Mouse (Mus musculus) limb, embryonic 11.5 days (tissue): ENCODE data around the gene Nat8f1. TPM values are rescaled to one million over a fixed set of nuclear protein-coding genes. Genes with fewer than 3 reads are reported as not detected.
"Not testable (repeated sequence)": the region's sequence is repeated elsewhere in the genome, so short reads cannot be mapped to it uniquely, and the experiment has no call there.

ENCODE experiments used
- ATAC-seq: fragments of 200-750 bp; cut with Nextera tagmentation; 2 replicates; pipeline ENCODE4 v1.8.0; 2017; ENCODE audit warnings: low read depth; ENCODE audit not compliant: insufficient number of reproducible peaks, low FRiP score, low TSS enrichment
- DNase-seq: peaks from one replicate; pipeline ENCODE4 v3.0.0-alpha.2; 2015; ENCODE audit warnings: low spot score
- H3K27ac ChIP-seq: fragments of 300-500 bp; sonication (generic); replicated peaks from 2 replicates; pipeline ENCODE4 v1.5.1; 2014; ENCODE audit warnings: low read depth, mild to moderate bottlenecking, low read length
- H3K27me3 ChIP-seq: fragments of 300-500 bp; sonication (generic); 2 replicates; pipeline ENCODE4 v1.6.1; 2014; ENCODE audit warnings: mild to moderate bottlenecking, low read length, mixed read lengths; ENCODE audit not compliant: control insufficient read depth, insufficient read depth
- H3K36me3 ChIP-seq: fragments of 300-500 bp; sonication (generic); 2 replicates; pipeline ENCODE4 v1.6.1; 2014; ENCODE audit warnings: mild to moderate bottlenecking, low read length, moderate library complexity, mixed read lengths; ENCODE audit not compliant: control insufficient read depth, insufficient read depth
- H3K4me1 ChIP-seq: fragments of 300-500 bp; sonication (generic); 2 replicates; pipeline ENCODE4 v1.6.1; 2014; ENCODE audit warnings: low read length, mixed read lengths; ENCODE audit not compliant: control insufficient read depth, insufficient read depth
- H3K4me2 ChIP-seq: fragments of 300-500 bp; sonication (generic); 2 replicates; pipeline ENCODE4 v1.6.1; 2014; ENCODE audit warnings: low read depth, mild to moderate bottlenecking, moderate library complexity; ENCODE audit not compliant: severe bottlenecking
- H3K4me3 ChIP-seq: fragments of 300-500 bp; sonication (generic); 2 replicates; pipeline ENCODE4 v1.5.1; 2014; ENCODE audit warnings: low read depth, low read length
- H3K9ac ChIP-seq: fragments of 300-500 bp; sonication (generic); 2 replicates; pipeline ENCODE4 v1.6.1; 2014; ENCODE audit warnings: mild to moderate bottlenecking, low read length
- H3K9me3 ChIP-seq: fragments of 300-500 bp; sonication (generic); 2 replicates; pipeline ENCODE4 v1.6.1; 2016; ENCODE audit warnings: low read length; ENCODE audit not compliant: control insufficient read depth
- WGBS: fragments of 180-500 bp; shearing (Covaris S2); extraction: QIAGEN DNeasy Blood & Tissue Kit; methylation state at CpG from one replicate; pipeline ENCODE4 v1.1.7; 2014; 5-methylcytosine and 5-hydroxymethylcytosine counted together
- polyA plus RNA-seq: library from polyadenylated mRNA; unstranded; fragments of >200 nt; fragmentation: Nextera tagmentation; extraction: Ambion mirVana; gene quantifications from 2 replicates; pipeline ENCODE4 v1.2.1, GENCODE M21; 2014

Nat8f1 gene
- polyA plus RNA-seq, 1 experiment from 2014 or later: 4.4 TPM

DNA sequence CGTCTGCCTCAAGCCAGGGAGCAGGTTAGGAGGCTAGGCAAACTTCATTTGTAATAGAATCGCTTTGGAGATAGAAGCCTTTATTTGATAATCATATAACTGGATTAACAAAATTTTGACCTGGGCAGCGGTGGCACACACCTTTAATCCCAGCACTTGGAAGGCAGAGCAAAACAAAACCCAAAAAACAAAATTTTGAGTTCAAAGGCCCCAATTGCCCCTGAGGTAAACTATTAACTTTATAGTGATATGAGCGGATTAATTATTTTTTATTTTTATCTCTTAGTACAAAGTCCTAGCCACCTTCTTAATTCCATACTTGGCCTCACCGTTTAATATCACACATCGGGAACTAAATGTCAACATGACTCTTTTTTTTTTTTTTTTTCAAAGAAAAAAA, 1.1 kb upstream of the Nat8f1 start:
- no peaks in the 10 kb centered on the region for H3K36me3 ChIP-seq
- H3K9me3 ChIP-seq: no peaks in the 10 kb centered on the region
- peak overlapping the region; percentile 75 for H3K9ac ChIP-seq
- H3K27me3 ChIP-seq: no peaks in the 10 kb centered on the region
- no peak for DNase-seq
- peak overlapping the region; percentile 55 for H3K4me3 ChIP-seq
- peak overlapping the region; percentile 64 for H3K4me2 ChIP-seq
- WGBS: 89% methylated on average over 6 of the region's 6 CpGs
- 0 out of 2 replicates have a peak, but pooled peaks cover 4% of the 10 kb centered on the region for H3K4me1 ChIP-seq
- H3K27ac ChIP-seq: no peak overlapping the region
- ATAC-seq: no peak

DNA sequence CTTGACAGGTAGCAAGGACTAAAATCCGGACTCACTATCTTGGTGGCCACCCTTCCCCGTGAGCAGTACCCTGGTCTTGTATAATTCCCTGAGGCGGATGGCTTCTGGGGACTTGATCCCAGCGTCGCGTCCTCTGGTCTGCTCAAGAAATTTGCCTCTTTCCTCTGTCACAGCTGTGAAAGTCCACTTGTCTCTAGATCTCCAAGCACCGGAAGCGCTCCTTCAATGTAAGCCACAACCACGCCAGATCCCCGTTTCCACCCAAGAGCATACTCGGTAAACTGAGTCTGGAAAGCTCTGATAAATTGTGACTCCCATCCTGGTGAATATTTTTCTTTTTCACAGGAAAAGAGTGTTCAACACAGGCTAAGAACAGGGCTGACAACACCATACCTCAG, 347 bp downstream of the Nat8f1 start:
- Histone ChIP-seq H3K36me3 (no peaks in the 10 kb centered on the region), H3K4me2 (peak overlapping the region; percentile 75), H3K9me3 (no peaks in the 10 kb centered on the region), H3K4me3 (peak overlapping the region; percentile 55), H3K4me1 (0 out of 2 replicates have a peak, but pooled peaks cover 4% of the 10 kb centered on the region), H3K27me3 (no peaks in the 10 kb centered on the region), H3K9ac (peak overlapping the region; percentile 75), H3K27ac (no peak overlapping the region)
- ATAC-seq: no peak
- no peak for DNase-seq
- WGBS: 4% methylated on average over 11 of the region's 11 CpGs

DNA sequence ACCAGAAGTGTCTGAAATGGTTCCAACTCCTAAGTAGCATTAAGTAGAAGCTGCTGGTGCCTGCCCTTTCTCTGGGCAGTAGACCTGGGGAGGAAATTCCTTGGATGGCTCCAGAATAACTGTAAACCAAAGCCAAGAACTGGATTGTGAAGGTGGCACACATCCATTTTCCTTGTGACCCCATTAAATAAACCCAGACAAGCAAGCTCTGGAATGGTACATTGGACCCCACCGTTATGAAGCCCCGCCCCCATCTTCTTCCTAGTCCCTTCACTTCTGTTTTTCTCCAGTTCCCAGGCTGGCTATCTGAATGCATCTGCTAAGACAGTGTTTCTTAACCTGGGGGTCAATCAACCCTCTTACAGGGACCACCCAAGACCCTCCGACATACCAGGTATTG, 3.9 kb downstream of the Nat8f1 start, which contains the start of gene Tprkb:
Gene Tprkb, plus strand, starts transcription at position 279 of the 400 bp plus-strand sequence.
- ATAC-seq: no peak
- H3K4me1 ChIP-seq: 0 out of 2 replicates have a peak, but pooled peaks cover 4% of the 10 kb centered on the region
- no peaks in the 10 kb centered on the region for H3K9me3 ChIP-seq
- DNase-seq: no peak
- no peak within 1 kb of the TSS for H3K4me2 ChIP-seq
- no peak within 1 kb of the TSS for H3K9ac ChIP-seq
- H3K27ac ChIP-seq: no peak within 1 kb of the TSS
- H3K36me3 ChIP-seq: no peaks in the 10 kb centered on the region
- no peak within 1 kb of the TSS for H3K4me3 ChIP-seq
- whole genome bisulfite sequencing: 83% methylated on average over 3 of the region's 3 CpGs
- no peaks in the 10 kb centered on the region for H3K27me3 ChIP-seq

DNA sequence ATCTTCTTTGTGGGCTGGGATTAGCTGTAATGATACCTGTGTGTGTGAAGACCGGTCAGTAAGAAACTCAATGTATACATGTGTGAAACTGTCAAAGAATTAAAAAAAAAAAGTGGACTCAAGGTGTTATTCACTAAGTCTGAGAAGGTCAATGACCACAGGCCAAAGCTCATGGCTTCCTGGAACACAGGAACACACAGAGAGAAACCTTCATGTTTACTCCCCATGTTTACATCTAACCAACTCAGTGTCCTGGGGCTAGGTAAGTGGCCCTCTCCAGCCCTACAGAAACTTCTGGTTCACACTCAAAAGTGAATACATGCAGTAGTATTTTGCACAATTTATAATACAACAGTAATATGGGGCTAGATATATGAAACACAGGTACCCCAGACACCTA, 5.8 kb downstream of the Nat8f1 start:
- H3K9ac ChIP-seq: no peak overlapping the region
- WGBS: 88% methylated on average over 1 of the region's 1 CpGs
- no peak for DNase-seq
- no peak for ATAC-seq
- H3K36me3 ChIP-seq: no peaks in the 10 kb centered on the region
- H3K4me1 ChIP-seq: no peaks in the 10 kb centered on the region
- H3K4me2 ChIP-seq: no peak overlapping the region
- no peaks in the 10 kb centered on the region for H3K9me3 ChIP-seq
- no peak overlapping the region for H3K27ac ChIP-seq
- no peak overlapping the region for H3K4me3 ChIP-seq
- H3K27me3 ChIP-seq: no peaks in the 10 kb centered on the region

DNA sequence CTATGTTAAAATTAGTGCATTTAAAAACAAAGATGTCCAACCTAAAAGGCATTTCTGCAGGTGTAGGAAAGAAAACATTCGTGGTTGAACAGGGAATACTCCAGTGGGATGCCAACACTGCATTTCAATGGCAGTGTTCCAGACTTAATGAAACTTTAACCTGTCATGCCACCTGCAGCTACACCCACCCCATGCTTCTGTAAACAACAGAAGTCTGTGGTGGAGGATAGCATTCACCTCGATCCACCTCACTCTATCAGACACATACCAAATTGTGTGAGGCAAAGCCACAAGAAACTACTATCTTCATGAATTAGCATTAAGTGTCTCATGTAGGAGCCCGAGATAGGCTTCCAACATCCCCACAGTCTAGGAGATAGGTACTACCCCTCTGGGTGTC, 7.1 kb downstream of the Nat8f1 start:
- Histone ChIP-seq H3K27ac (no peak overlapping the region), H3K4me3 (no peak overlapping the region), H3K36me3 (no peaks in the 10 kb centered on the region), H3K27me3 (no peaks in the 10 kb centered on the region), H3K4me2 (no peak overlapping the region), H3K4me1 (no peaks in the 10 kb centered on the region), H3K9ac (no peak overlapping the region), H3K9me3 (no peaks in the 10 kb centered on the region)
- DNase-seq: no peak
- 78% methylated on average over 3 of the region's 3 CpGs for WGBS
- ATAC-seq: no peak

DNA sequence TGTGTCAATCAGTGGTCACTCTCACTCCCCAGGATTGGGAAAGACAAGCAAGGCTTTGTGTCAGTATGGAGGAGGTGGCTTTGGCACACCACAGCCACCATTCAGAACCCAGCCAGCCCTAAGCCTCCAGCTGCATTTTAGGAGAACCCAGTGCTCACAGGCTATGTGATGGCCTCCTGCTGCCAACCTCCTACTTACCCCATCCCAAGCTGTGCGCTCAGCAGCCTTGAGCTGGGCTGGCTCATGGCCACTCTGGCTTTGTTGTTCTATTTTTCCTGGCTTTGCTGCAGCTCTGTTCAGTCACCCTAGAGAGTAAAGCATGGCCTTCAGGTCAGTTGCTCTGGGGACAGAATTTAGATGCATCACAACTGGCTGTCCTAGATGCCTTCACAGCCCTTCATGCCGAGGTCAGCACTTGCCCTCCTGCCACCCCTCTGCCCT, 8.6 kb downstream of the Nat8f1 start:
- not testable (repeated sequence) for H3K27ac ChIP-seq, H3K4me3 ChIP-seq, H3K9me3 ChIP-seq, H3K9ac ChIP-seq, H3K4me1 ChIP-seq, H3K4me2 ChIP-seq, DNase-seq, H3K27me3 ChIP-seq, ATAC-seq, H3K36me3 ChIP-seq
- 70% methylated on average over 2 of the region's 2 CpGs for WGBS

DNA sequence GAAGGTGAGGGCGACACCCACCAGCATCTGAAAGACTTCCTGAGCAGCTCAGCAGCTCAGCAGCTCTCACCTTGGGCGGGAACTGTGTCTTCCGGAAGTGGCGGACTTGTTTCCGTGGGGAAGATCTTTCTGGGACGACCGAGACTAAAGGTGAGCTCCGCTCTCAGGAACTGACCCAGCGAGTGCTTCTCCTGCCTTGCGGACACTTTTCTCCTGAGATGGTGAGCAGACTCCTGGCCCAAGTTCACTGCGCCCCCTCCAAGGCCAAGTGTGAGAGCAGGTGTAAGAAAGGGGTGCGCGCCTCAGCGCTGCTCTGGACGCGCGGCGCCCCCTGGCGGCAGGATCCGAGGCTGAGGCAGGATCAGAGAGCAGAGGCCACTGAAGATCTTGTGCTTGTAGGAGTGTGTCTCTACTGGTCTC, 10.8 kb downstream of the Nat8f1 start, which contains the start of gene Nat8f4:
Gene Nat8f4, minus strand, starts transcription at position 243 of the 420 bp plus-strand sequence.
- DNase-seq: peak; percentile 58
- not testable (repeated sequence) for H3K27me3 ChIP-seq, H3K4me1 ChIP-seq, H3K4me2 ChIP-seq, H3K4me3 ChIP-seq, ATAC-seq, H3K36me3 ChIP-seq, H3K9ac ChIP-seq, H3K27ac ChIP-seq, H3K9me3 ChIP-seq
- WGBS: 19% methylated on average over 20 of the region's 20 CpGs

DNA sequence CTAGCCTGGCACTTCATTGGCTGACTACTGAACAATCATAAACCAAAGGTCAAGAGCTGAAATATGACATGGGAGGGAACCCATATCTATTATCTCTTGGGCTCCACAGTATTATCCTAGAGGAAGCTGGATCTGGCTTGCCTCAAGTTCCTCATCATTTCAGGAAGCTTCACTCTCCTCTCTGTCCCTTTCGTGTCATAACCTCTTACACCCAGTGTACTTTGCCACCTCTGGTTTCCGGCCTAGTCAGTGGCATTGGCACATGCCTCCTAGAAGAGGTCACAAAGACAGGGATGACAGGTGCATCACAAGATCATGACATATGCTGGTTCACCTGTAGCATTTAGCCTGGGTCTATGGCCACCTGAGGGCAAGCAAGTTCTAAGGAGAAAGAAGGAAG, 13.2 kb downstream of the Nat8f1 start:
- H3K9me3 ChIP-seq: no peaks in the 10 kb centered on the region
- 86% methylated on average over 2 of the region's 2 CpGs for WGBS
- no peaks in the 10 kb centered on the region for H3K4me1 ChIP-seq
- no peaks in the 10 kb centered on the region for H3K36me3 ChIP-seq
- no peak for ATAC-seq
- no peak overlapping the region for H3K4me2 ChIP-seq
- no peak overlapping the region for H3K9ac ChIP-seq
- H3K27me3 ChIP-seq: no peaks in the 10 kb centered on the region
- H3K4me3 ChIP-seq: no peak overlapping the region
- no peak for DNase-seq
- no peak overlapping the region for H3K27ac ChIP-seq
